Mouse (Mus musculus) ovary, postnatal 36 days (tissue): Measurements from ENCODE around the gene Slc12a9.
A peak's percentile ranks its signal among the peaks of the same experiment; 100 is the strongest.

Source experiments
- DNase-seq: peaks from one replicate; pipeline ENCODE4 v3.0.0; 2022; ENCODE audit warnings: low spot score, mixed read lengths

Gene Slc12a9

DNA sequence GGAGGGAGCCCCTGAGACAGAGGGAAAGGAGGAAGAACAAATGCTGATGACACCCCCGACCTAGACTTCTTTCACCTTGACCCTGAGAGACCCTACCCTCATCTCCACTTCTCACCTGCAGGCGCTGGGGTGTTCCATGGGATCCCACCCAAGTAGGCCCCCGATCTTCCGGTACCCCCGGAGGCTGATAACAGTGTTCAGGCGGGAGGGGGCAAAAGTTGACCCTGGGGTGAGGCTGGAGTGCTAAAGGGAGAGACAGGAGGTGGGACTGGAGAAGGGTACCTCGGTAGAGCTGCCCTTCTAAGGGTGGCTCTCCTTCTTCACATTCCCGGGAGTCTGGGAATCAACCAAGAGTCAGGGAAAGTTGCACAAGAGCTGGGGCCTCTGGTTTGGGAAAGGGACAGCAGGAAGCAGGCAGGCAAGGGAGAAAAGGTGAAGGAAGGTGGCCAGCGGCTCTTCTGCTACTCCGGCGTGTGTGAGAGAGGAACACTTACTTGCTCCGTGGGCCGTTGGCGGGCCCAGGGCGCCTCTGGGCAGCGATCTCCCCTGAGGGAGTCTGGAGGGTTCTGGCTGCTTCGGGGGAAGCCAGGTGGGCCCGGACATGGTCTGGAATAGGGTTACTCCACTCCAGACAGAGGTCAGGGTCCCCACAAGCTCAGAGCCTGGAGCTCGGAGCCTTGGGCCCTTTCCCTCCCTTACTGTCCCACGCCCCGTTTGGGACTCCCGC lies 19.8 kb downstream of the Slc12a9 start:
- peak; percentile 26 for DNase-seq

DNA sequence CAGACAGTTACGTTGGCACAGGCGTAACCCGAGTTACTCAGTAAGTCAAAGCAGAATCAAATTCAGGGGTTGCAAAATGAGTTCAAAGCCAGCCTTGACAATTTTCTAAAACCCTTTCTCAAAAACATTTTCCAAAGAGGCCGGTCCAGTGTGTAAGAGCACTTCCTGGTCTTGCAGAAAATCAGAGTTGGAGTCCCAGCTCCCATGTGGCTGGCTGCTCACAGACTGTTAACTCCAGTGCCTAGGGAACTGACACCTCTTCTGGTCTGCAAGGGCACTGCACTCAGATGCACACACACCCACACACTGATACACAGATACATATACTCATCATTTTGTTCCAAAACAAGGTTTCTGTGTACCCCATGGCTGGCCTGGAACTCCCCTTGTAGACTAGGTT lies 25.0 kb downstream of the Slc12a9 start:
- DNase-seq: no peak

DNA sequence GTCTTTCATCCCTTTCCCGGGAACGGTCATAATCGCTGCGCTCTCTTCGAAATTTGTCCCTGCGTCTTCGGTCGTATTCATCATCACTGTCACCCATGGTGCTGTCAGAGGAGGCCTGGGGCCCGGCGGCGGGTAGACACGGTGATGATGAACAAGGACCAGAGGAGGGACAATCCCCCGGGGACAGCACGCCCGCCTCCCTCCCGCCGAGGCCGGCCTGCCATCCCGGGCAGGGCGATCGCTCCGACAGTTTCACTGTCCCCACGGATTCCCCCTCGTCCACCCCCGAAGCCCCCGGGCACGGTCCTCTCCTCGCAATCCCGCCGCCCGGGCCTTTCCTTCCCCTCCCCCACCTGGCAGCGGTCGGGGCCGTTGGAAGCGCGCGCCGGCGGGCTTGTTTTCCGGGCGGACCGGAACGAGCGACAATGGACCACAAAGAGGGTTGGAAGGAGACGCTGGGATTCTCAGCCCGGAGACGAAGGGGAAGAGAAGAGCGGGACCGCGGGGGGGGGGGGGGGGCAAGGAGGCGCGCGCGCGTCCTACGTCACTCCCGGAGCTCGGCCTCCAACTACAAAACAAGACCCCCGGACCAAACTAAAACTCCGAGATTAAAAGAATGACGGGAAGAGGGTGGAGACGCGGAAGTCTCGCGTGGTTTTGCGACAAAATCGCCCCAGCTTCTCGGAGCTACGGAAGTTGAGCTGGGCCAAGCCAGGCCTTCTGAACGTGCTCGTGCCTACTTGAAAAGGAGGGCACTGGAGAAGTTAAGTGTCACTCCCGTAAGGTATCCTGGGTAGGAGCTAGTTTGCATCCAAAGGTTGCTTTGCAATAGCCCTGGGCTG lies 26.1 kb downstream of the Slc12a9 start, which contains the start of gene Srrt:
TSS of gene Srrt (minus strand) at position 604 of the 842 bp plus-strand sequence.
- DNase-seq: peak; percentile 88

DNA sequence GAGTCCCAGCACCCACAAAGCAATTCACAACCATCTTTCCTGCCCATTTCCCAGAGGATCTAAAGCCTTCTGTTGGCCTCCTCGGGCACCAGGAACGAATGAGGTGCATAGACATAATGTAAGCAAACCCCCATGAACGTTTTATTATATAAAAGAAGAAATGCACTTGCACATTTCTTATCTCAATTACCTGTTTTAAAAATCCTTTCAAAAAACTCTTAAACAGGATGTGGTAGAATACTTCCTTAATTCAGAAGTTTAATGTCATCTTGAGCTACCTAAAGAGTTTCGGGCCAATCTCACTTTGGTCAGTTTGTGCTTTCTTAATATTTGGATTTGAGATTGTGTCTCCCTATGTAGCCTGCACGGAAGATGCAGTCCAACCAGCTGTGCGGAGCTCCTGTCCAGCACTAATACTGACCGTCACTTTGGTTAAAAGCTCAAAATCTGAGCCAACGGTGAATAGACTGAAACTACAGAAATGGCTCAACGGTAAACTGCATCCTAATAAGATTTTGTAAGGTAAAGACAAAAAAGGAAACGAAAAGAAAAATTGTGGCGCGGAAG lies 26.9 kb downstream of the Slc12a9 start:
- DNase-seq: no peak

- DNase-seq: no peak
Observed at GRCm38 (mm10) chr5:137305822-137306221, 27.6 kb downstream of the Slc12a9 start.

- DNase-seq: no peak
Observed at GRCm38 (mm10) chr5:137304816-137305215, 28.6 kb downstream of the Slc12a9 start.

DNA sequence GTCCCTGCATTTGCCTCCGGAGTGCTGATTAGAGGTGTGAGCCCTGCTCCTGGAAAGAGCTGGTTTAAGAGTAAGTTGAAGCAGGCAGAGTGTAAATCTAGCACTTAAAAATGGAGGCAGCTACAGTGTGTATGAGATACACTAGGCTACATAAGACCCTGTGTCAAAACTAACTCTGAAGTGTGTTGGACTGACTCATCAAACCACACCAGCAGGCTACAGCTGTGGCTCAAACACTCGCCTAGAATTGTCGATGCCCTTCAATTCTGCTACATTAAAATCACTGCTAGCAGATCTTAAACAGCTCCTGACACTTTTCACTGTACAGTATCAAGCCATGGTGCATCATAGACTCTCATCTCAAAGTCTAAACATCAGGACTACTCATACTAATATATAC lies 29.2 kb downstream of the Slc12a9 start:
- DNase-seq: no peak

DNA sequence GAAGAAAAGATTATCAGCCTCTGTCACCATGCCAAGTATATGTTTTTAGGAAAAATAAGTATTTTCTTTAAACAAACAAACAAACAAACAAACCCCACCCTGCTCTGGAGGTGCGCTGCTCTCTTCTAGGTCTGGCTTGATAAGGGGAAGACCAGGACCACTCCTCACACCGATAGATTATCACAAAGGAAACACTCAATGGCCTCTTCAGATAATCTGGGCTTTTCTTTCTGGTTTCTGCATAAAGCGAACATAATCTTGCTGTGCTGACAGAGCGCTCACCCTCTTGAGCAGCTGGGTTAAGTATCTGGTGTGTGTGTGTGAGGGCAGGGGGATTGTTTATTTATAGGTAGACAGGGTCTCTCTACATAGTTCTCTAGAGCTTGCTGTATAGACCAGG lies 29.8 kb downstream of the Slc12a9 start:
- no peak for DNase-seq

GRCm38 (mm10) chr5:137301253-137301652 lies 32.1 kb downstream of the Slc12a9 start:
- peak; percentile 34 for DNase-seq

DNA sequence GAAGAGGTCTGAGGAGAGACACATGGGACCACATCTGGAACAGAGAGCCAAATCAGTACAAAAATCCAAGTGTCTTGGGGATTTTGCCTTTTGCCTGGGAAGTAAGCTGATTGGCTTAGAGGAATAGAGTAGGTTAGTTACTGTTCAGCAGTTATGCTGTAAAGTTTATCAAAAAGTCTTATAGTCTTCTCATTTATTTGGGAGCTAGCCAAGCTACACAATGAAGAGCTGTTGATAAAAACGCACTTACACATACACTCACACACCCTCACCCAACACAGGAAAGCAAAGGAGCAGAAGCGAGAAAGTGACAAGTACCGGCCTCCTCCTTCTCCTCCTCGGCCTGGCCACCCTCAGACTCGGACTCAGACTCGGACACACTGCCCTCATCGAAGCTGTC lies 34.2 kb downstream of the Slc12a9 start:
- DNase-seq: no peak

DNA sequence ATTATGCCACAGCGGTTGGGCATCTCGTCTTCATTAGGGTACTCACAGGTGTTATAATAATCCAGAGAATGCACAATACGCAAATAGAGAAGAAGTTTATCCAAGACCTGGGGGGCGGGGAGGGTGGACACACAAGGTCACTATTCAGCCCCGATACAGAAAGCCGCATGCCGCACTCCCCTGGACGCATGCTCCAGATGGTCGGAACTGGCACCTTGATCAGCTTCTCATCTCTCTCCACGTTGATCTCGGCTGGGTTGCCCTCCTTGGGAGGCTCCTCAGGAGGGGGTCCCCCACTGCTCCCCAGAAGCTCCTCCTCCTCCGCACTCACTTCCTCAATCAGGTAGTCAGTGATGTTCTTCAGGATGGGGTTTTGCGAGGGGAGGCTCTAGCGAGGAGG lies 36.3 kb downstream of the Slc12a9 start:
- no peak for DNase-seq

DNA sequence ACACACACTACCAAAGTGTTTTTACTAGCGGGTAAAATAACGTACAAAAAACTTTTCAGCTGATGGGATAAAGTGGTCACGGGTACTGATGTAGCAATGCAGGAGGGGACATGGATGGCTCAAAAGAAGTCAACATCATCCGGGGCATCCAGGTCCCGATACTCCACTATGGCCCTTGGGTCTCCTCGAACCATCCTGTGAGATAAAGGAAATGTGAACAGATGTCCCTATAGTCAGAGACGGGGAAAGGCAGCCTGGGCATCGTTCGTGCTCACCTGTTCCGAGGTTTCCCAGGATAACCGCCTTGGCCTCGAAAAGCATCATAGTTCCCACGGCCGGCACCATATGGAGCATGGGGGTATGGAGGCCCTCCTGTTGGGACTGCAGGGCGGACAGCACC lies 37.7 kb downstream of the Slc12a9 start:
- DNase-seq: no peak

- DNase-seq: no peak
Observed at GRCm38 (mm10) chr5:137295296-137295695, 38.1 kb downstream of the Slc12a9 start.

GRCm38 (mm10) chr5:137294744-137295093 lies 38.7 kb downstream of the Slc12a9 start:
- no peak for DNase-seq

DNA sequence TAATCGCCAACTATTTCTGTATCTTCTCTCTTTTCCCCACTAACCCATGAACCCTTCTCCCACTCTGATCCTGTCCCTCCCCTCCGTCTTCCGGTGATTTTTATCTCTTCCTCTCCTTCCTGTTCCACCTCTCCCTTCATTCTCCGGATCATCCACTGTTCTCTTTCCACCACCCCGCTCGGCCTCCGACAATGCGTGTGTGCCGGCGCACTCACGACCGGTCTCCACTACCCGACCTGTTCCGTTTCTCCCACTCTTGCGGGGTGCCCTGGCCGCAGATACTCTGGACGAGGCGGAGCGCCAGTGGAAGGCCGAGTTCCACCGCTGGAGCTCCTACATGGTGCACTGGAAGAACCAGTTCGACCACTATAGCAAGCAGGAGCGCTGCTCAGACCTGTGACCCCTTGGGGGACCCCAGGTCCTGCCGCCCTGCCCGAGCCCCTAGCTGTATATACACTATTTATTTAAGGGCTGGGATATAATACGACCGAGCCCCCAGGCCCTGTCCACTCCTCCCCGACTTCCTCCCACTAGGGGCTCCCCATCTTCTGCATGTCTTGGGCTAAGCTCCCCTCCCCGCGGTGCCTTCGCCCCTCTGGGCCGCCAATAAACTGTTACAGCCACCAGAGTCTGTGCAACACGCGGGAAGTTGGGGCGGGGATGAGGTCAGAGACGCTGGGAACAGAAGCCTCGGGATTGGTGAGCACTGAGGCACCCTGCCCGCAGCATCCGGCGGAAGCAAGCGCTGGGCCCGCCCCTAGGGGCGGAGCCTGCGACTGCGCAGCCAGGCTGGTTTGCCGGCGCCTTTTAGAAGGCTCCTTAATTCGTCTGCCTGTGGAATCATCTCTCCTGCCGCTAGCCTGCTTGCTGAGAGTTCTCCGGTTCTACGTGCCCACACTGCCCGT lies 39.3 kb downstream of the Slc12a9 start, which contains the start of gene Ufsp1:
TSS of gene Ufsp1 (plus strand) at position 791 of the 905 bp plus-strand sequence.
- DNase-seq: peak; percentile 94

DNA sequence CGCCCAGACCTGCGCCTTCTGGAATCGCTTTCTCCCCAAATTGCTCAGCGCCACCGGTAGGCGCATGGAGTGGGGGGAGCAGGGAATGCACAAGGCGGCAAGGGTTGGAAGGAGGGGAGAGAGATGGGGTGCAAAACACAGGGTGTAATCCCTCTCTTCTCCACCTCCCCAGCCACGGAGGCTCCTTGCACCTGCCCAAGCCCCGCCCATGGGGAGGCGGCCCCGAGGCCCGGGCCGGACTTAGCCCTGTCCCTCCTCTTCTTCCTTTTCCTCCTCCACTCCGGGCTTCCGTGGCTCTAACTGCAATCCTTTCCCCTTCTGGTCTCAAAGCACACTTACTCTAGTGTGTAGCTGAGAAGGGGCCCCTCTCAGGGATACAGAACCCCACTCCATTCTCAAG lies 40.1 kb downstream of the Slc12a9 start:
- peak; percentile 80 for DNase-seq

DNA sequence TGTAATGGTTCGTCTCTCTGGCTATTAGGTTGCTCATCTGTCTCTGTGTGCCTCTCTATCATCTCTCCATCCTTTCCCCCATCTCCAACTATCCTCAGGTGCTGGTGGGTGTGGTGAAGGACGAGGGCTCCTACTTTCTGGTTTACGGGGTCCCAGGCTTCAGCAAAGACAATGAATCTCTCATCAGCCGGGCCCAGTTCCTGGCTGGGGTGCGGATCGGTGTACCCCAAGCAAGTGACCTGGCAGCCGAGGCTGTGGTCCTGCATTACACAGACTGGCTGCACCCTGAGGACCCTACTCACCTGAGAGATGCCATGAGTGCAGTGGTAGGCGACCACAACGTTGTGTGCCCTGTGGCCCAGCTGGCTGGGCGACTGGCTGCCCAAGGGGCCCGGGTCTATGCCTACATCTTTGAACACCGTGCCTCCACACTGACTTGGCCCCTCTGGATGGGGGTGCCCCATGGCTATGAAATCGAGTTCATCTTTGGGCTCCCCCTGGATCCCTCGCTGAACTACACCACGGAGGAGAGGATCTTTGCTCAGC lies 41.9 kb downstream of the Slc12a9 start:
- no peak for DNase-seq

GRCm38 (mm10) chr5:137290677-137291076 lies 42.7 kb downstream of the Slc12a9 start:
- peak; percentile 54 for DNase-seq

GRCm38 (mm10) chr5:137289591-137290365 lies 43.6 kb downstream of the Slc12a9 start:
- no peak for DNase-seq

DNA sequence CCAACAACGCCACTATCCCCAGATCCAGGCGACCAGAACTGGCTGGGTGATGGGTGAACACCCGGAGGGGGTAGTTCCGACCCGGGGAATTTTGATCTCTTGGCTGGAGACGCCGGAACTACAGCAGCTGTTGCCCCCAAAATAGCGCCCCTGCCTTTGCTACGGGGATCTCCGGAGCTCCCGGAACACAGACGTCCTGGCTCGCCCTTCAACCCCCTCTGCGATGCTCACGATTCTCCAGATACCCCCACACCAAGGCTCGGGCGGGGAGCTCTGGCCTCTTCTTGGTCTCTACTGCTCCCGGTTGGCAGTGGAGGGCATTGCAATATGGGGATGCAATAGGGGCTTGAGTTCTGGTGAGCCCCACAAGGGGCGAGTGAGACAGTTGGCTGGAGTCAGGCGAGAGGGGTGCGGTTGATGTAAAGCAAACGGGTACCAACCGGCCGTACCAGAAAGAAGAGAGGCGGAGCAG lies 44.4 kb downstream of the Slc12a9 start:
- DNase-seq: no peak
